19 mouse cellular contexts compared by ENCODE assay signal in genomic region chr11:59641227-59641626, GRCm38 (mm10). TPM values are rescaled to one million over a fixed set of nuclear protein-coding genes. Genes with fewer than 3 reads are reported as not detected.
A peak's percentile ranks its signal among the peaks of the same experiment; 100 is the strongest.
DNase-seq lines count a peak whose midpoint lies in the region; ATAC-seq and TF ChIP-seq lines count a peak whose summit lies in the region.
"Had no signal": no experiment of that assay in that cellular context is flagged by ENCODE, and none has a peak within 500 bp of the region (broad histone marks: within the 10 kb centered on the region; RNA-seq: fewer than 3 reads in every experiment).

No protein-coding gene starts in this region.

- TF ChIP-seq EP300 in lung, postnatal 0 days (IDR thresholded peaks at IDR 0.05): peak; percentile 66

- H3K9me3 ChIP-seq in heart, embryonic 11.5 days (replicated peaks; ENCODE audit: control insufficient read depth, low read length): no peaks in the 10 kb centered on the region
- H3K9me3 ChIP-seq in kidney, postnatal 0 days (replicated peaks; ENCODE audit: low read length): no peaks in the 10 kb centered on the region
- H3K9me3 ChIP-seq in kidney, embryonic 15.5 days (replicated peaks): no peaks in the 10 kb centered on the region
- H3K9me3 ChIP-seq in lung, postnatal 0 days (ENCODE audit: low read length): no peaks in the 10 kb centered on the region
- H3K9me3 ChIP-seq: forebrain, embryonic 13.5 days; hindbrain, embryonic 15.5 days; megakaryocyte, embryonic 14.5 days had no signal

- H3K27me3 ChIP-seq in heart, embryonic 11.5 days (ENCODE audit: control insufficient read depth, insufficient read depth, low read length): no peaks in the 10 kb centered on the region
- no peaks in the 10 kb centered on the region for H3K27me3 ChIP-seq in kidney, postnatal 0 days (ENCODE audit: insufficient read depth, low read length)
- no peaks in the 10 kb centered on the region for H3K27me3 ChIP-seq in kidney, embryonic 15.5 days
- no peaks in the 10 kb centered on the region for H3K27me3 ChIP-seq in lung, postnatal 0 days (replicated peaks; ENCODE audit: insufficient read depth, low read length)
- H3K27me3 ChIP-seq: forebrain, embryonic 13.5 days; hindbrain, embryonic 15.5 days; limb, embryonic 13.5 days had no signal

- H3K4me3 ChIP-seq in heart, embryonic 11.5 days (ENCODE audit: low read depth, low read length): no peak overlapping the region
- H3K4me3 ChIP-seq in kidney, postnatal 0 days (replicated peaks; ENCODE audit: low read depth, low read length): no peak overlapping the region
- no peak overlapping the region for H3K4me3 ChIP-seq in kidney, embryonic 15.5 days (replicated peaks)
- no peak overlapping the region for H3K4me3 ChIP-seq in lung, postnatal 0 days (ENCODE audit: low read depth, low read length)
- H3K4me3 ChIP-seq: forebrain, embryonic 13.5 days; hindbrain, embryonic 15.5 days; limb, embryonic 13.5 days; megakaryocyte, embryonic 14.5 days had no signal

- H3K36me3 ChIP-seq in heart, embryonic 11.5 days (ENCODE audit: control insufficient read depth, insufficient read depth, low read length): no peaks in the 10 kb centered on the region
- H3K36me3 ChIP-seq in kidney, postnatal 0 days (ENCODE audit: insufficient read depth, low read length): no peaks in the 10 kb centered on the region
- H3K36me3 ChIP-seq in kidney, embryonic 15.5 days: no peaks in the 10 kb centered on the region
- no peaks in the 10 kb centered on the region for H3K36me3 ChIP-seq in lung, postnatal 0 days (ENCODE audit: insufficient read depth, low read length)
- H3K36me3 ChIP-seq: hindbrain, embryonic 15.5 days; limb, embryonic 13.5 days had no signal

- peak; percentile 48 for TF ChIP-seq CTCF in kidney, postnatal 0 days (IDR thresholded peaks at IDR 0.05; ENCODE audit: low read depth)
- peak; percentile 46 for TF ChIP-seq CTCF in lung, postnatal 0 days (IDR thresholded peaks at IDR 0.05)

- peak; percentile 91 for DNase-seq in heart, adult 11 months
- DNase-seq in kidney, postnatal 0 days (ENCODE audit: low spot score): no peak
- DNase-seq in lung, postnatal 0 days (ENCODE audit: low spot score): peak; percentile 66
- no peak for DNase-seq in lung, postnatal 10 days
- DNase-seq in lung, postnatal 4 days: peak; percentile 25 to 40
- no peak for DNase-seq in frontal cortex, adult 2 months (ENCODE audit: extremely low spot score in 1 of 2, low spot score in 1 of 2)
- DNase-seq: cerebellum, adult 9-11 months; heart, postnatal 36 days; kidney, adult 8-10 months; layer of hippocampus, adult 9-11 months had no signal

- no peak for ATAC-seq in heart, embryonic 11.5 days (replicated peaks; ENCODE audit: insufficient number of reproducible peaks, low FRiP score, low TSS enrichment)
- no peak for ATAC-seq in kidney, postnatal 0 days (replicated peaks; ENCODE audit: low FRiP score, low read depth)
- no peak for ATAC-seq in kidney, embryonic 15.5 days (replicated peaks; ENCODE audit: low FRiP score)
- ATAC-seq in lung, postnatal 0 days: peak; percentile 31
- ATAC-seq: forebrain, embryonic 13.5 days; midbrain, embryonic 16.5 days had no signal

- no peak overlapping the region for H3K9ac ChIP-seq in heart, embryonic 11.5 days (ENCODE audit: low read depth, low read length)
- no peak overlapping the region for H3K9ac ChIP-seq in kidney, postnatal 0 days (ENCODE audit: low read depth, low read length)
- no peak overlapping the region for H3K9ac ChIP-seq in kidney, embryonic 15.5 days
- H3K9ac ChIP-seq in lung, postnatal 0 days (replicated peaks; ENCODE audit: low read depth): no peak overlapping the region
- H3K9ac ChIP-seq: forebrain, embryonic 13.5 days; hindbrain, embryonic 15.5 days; limb, embryonic 13.5 days had no signal

- H3K4me2 ChIP-seq in heart, embryonic 11.5 days: no peak overlapping the region
- H3K4me2 ChIP-seq in kidney, postnatal 0 days (ENCODE audit: low read length): no peak overlapping the region
- H3K4me2 ChIP-seq in kidney, embryonic 15.5 days: no peak overlapping the region
- no peak overlapping the region for H3K4me2 ChIP-seq in lung, postnatal 0 days (replicated peaks; ENCODE audit: low read depth, low read length)
- H3K4me2 ChIP-seq: forebrain, embryonic 13.5 days; hindbrain, embryonic 15.5 days; limb, embryonic 13.5 days had no signal

- no peaks in the 10 kb centered on the region for H3K4me1 ChIP-seq in heart, embryonic 11.5 days (ENCODE audit: control insufficient read depth, insufficient read depth, low read length)
- no peaks in the 10 kb centered on the region for H3K4me1 ChIP-seq in kidney, postnatal 0 days (replicated peaks; ENCODE audit: insufficient read depth, low read length)
- H3K4me1 ChIP-seq in kidney, embryonic 15.5 days: no peaks in the 10 kb centered on the region
- peaks cover 5% of the 10 kb centered on the region for H3K4me1 ChIP-seq in lung, postnatal 0 days (ENCODE audit: insufficient read depth, low read depth, low read length)
- H3K4me1 ChIP-seq: forebrain, embryonic 13.5 days; hindbrain, embryonic 15.5 days had no signal

- WGBS in heart, embryonic 11.5 days (ENCODE audit: insufficient replicate concordance): 44% methylated on average over 5 of the region's 5 CpGs
- WGBS in kidney, postnatal 0 days: 46% methylated on average over 5 of the region's 5 CpGs
- WGBS in kidney, embryonic 15.5 days: 63% methylated on average over 5 of the region's 5 CpGs
- WGBS in lung, postnatal 0 days: 43% methylated on average over 5 of the region's 5 CpGs

- no peak overlapping the region for H3K27ac ChIP-seq in heart, embryonic 11.5 days (ENCODE audit: low read depth, low read length)
- no peak overlapping the region for H3K27ac ChIP-seq in kidney, postnatal 0 days
- H3K27ac ChIP-seq in kidney, embryonic 15.5 days: no peak overlapping the region
- peak overlapping the region; percentile 61; the same call in 1 of the 2 replicates for H3K27ac ChIP-seq in lung, postnatal 0 days (ENCODE audit: low read length)
- H3K27ac ChIP-seq: forebrain, embryonic 13.5 days; hindbrain, embryonic 15.5 days; limb, embryonic 13.5 days had no signal

RNA-seq across cellular contexts. Expression of gene Mprip, which starts 19.9 kb away (rescaled TPM):
- 51.1 and 54.2 TPM in 2 replicates for polyA plus RNA-seq in heart, embryonic 11.5 days (2014; fragmentation: Nextera tagmentation; extraction: Ambion mirVana)
- 67.4 and 76.8 TPM in 2 replicates for polyA plus RNA-seq in kidney, postnatal 0 days (2015; fragmentation: Nextera tagmentation; extraction: Ambion mirVana)
- 46.7 and 51.3 TPM in 2 replicates for polyA plus RNA-seq in kidney, embryonic 15.5 days (2015; fragmentation: Nextera tagmentation; extraction: Ambion mirVana)
- polyA plus RNA-seq in lung, postnatal 0 days (2015; fragmentation: Nextera tagmentation; extraction: Ambion mirVana): 88.0 and 114 TPM in 2 replicates
- 146 and 154 TPM in 2 replicates for polyA plus RNA-seq in frontal cortex, adult 2 months (2012; rRNA removed)

RNA-seq across cellular contexts. Expression of gene Olfr223, which starts 48.1 kb away (rescaled TPM):
- not detected in 2 replicates for polyA plus RNA-seq in heart, embryonic 11.5 days (2014; fragmentation: Nextera tagmentation; extraction: Ambion mirVana)
- not detected in 2 replicates for polyA plus RNA-seq in kidney, postnatal 0 days (2015; fragmentation: Nextera tagmentation; extraction: Ambion mirVana)
- not detected in 2 replicates for polyA plus RNA-seq in kidney, embryonic 15.5 days (2015; fragmentation: Nextera tagmentation; extraction: Ambion mirVana)
- polyA plus RNA-seq in lung, postnatal 0 days (2015; fragmentation: Nextera tagmentation; extraction: Ambion mirVana): not detected in 2 replicates
- polyA plus RNA-seq in frontal cortex, adult 2 months (2012; rRNA removed): not detected in 2 replicates
- polyA plus RNA-seq: forebrain, embryonic 13.5 days; gonadal fat pad, adult 2 months; hindbrain, embryonic 15.5 days; limb, embryonic 13.5 days; liver, embryonic 16.5 days; midbrain, embryonic 16.5 days had no signal

Comparison
In these comparisons a context has a peak if more than half of its experiments do, and no peak if none do; other contexts are left out.
1. DNase-seq: peak in heart, adult 11 months (single experiment), lung, postnatal 0 days (single experiment) and lung, postnatal 4 days (2 of 2); none in kidney, postnatal 0 days (single experiment), lung, postnatal 10 days (single experiment) and frontal cortex, adult 2 months (0 of 2).